Mouse (Mus musculus) hindbrain, embryonic 16.5 days (tissue): ENCODE measurements around the gene Rps9. TPM values are rescaled to one million over a fixed set of nuclear protein-coding genes. Genes with fewer than 3 reads are reported as not detected.

Experiments used
- microRNA-seq: library from miRNA; unstranded; fragments of <30 nt; microRNA quantifications from one replicate; pipeline ENCODE4, GENCODE M21; 2017
- polyA plus RNA-seq: library from polyadenylated mRNA; unstranded; fragments of >200 nt; fragmentation: Nextera tagmentation; extraction: Ambion mirVana; gene quantifications from 2 replicates; pipeline ENCODE4 v1.2.1, GENCODE M21; 2015

Gene Rps9
- polyA plus RNA-seq, 1 experiment from 2014 or later: 689 TPM

Small RNAs within 50 kb of the gene (microRNA-seq; reads per million reads assigned to microRNA genes)
- gene Mir3572: 2.1 reads per million, percentile 2 among the genes with 10 or more reads in this experiment

Other genes starting within 250 kb of the Rps9 start
- gene Tarm1, start 201.4 kb upstream of the Rps9 start, polyA plus RNA-seq: not detected in 2 replicates
- gene Oscar, start 87.8 kb upstream of the Rps9 start, polyA plus RNA-seq: 0.64 and 0.73 TPM in 2 replicates
- 461 and 526 TPM in 2 replicates for gene Ndufa3, start 86.6 kb upstream of the Rps9 start, polyA plus RNA-seq
- gene Tfpt, start 74.1 kb upstream of the Rps9 start, polyA plus RNA-seq: 36.3 and 39.6 TPM in 2 replicates
- 84.2 and 88.8 TPM in 2 replicates for gene Prpf31, start 74.0 kb upstream of the Rps9 start, polyA plus RNA-seq
- 30.0 and 43.1 TPM in 2 replicates for gene Cnot3, start 58.7 kb upstream of the Rps9 start, polyA plus RNA-seq
- 13.2 and 13.4 TPM in 2 replicates for gene Leng1, start 38.2 kb upstream of the Rps9 start, polyA plus RNA-seq
- 3.8 and 4.6 TPM in 2 replicates for gene Tmc4, start 26.4 kb upstream of the Rps9 start, polyA plus RNA-seq
- 282 and 308 TPM in 2 replicates for gene Tsen34, start 11.1 kb upstream of the Rps9 start, polyA plus RNA-seq
- gene Mboat7, start 10.5 kb upstream of the Rps9 start, polyA plus RNA-seq: 124 and 127 TPM in 2 replicates
- gene Pirb, start 16.4 kb downstream of the Rps9 start, polyA plus RNA-seq: 0.21 and 0.50 TPM in 2 replicates
- gene Gm15448, start 121.7 kb downstream of the Rps9 start, polyA plus RNA-seq: 0.09 TPM in 1 of 2 replicates, not detected in the other
- not detected in 2 replicates for gene Pira2, start 141.1 kb downstream of the Rps9 start, polyA plus RNA-seq
- 0.10 TPM in 1 of 2 replicates, not detected in the other for gene Gm14548, start 194.1 kb downstream of the Rps9 start, polyA plus RNA-seq
- not detected in 2 replicates for gene Lilra6, start 211.5 kb downstream of the Rps9 start, polyA plus RNA-seq